Mouse (Mus musculus) hindlimb bud, embryonic 11.5 days (tissue): Measurements from ENCODE around the gene Strap.

Experiments used
- DNase-seq: peaks from one replicate; pipeline ENCODE4 v3.0.0-alpha.2; 2012; ENCODE audit warnings: low read depth, low spot score; ENCODE audit errors: extremely low spot score

The Strap gene

DNA sequence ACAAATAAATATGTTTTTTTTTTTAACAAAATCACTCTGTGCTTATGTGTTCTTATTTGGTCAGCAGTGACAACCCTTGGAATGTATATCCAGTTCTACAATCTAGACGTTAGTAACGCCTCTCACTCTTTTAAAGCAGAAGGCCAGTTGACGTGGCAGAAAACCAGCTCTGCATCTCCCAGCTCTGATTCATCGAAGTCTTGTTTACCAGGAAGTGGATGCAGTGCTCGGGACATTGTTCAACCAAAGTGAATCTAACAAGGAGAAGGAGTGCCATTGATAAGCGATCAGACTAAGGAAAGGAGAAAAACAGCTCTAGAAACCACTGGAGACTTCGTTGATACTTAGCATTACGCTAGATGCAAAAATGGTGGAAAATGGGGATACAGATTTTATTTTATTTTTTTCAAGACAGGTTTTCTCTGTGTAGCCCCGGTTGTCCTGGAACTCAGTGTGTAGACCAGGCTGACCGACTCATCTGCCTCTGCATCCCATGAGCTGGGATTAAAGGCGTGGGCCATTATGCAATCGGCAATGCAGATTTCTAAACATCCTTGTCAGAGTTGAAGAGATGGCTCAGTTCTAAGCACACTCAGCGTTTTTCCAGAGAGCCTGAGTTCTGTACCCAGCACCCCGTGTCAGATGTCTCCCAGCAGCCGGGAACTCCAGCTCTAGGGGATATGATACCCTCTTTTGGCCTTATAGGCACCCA, 12.5 kb upstream of the Strap start:
- DNase-seq, result no peak

GRCm38 (mm10) chr6:137723898-137724297, 11.0 kb upstream of the Strap start:
- peak; percentile 60 for DNase-seq

- no peak for DNase-seq
Observed at GRCm38 (mm10) chr6:137734460-137734845, 425 bp upstream of the Strap start.

- DNase-seq, result no peak
Observed at GRCm38 (mm10) chr6:137735671-137736238, 877 bp downstream of the Strap start.

- no peak for DNase-seq
Observed at GRCm38 (mm10) chr6:137740972-137741371, 6.1 kb downstream of the Strap start.

GRCm38 (mm10) chr6:137744700-137745099, 9.8 kb downstream of the Strap start:
- DNase-seq, result no peak

GRCm38 (mm10) chr6:137747174-137747928, 12.5 kb downstream of the Strap start:
- no peak for DNase-seq

DNA sequence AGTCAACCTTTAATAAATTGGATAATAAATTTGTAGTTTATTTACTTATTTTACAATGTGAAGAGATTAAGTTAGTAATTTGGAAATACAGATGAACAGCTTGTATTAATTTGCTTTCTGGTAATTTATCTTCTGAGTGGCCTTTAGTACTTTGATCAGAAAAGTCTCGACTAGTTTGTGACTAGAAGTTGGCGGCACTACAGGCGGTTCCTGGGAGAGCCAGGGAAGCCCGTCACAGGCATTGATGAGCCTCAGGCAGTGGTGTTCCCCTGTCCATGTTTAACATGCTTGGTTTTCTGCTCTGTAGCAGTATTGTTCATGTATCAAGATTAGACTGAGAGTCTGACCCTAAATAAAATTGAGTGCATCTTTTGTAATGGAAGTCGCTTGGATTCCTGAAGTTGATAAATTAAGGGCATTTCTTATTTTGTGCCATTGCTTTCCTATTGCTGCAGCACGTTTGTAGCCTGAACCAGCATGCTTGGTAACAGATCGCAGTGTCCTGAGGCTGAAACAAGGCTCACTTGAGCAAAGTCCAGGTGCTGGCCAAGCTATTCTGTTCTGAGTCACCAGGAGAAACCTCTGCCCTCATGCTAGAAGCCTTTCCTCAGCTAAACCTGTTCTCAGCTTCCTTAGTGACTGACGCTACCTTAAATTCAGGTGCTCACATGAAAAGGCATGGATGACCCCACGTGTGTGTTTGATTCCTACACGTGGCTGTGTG, 16.8 kb downstream of the Strap start:
- no peak for DNase-seq

DNA sequence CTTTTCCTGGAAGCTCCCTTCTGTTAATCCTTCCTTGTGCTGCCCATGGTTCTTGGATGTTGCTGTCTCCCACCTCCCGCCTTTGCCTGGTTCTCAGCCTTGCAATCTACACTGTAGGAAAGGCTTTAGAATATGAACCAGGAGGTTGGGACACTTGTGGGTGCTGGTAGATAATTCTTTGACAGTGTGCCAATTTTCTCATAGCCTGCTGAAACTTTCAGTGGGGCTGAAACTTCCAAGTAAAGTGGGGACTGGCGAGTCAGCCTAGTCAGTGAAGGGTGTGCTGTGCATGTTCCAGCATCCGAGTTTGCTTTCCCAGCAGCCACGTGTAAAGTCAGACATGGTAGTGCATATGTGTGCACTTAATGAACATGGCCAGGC, 17.4 kb downstream of the Strap start:
- no peak for DNase-seq

- DNase-seq, result peak; percentile 69
Observed at GRCm38 (mm10) chr6:137754056-137754856, 19.4 kb downstream of the Strap start, which contains the start of gene Dera. Gene Dera, plus strand, starts transcription at chr6:137754546.

DNA sequence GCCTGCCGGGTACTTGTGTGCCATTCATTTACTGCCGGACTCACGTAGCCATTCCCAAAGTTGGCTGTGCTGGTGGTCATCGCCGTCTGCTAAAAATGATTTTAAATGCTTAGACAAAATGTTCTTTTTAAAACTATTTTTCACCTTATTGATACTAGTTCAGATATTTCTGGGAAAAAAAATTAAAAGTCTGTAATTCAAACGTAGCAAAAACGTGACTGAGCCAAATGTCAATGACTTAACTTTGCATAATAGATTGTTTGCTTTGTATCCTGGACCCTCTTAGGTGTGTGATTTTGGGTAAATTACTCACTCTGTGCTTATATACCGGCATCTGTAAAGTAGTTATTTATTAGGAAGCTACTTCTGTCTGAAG, 20.0 kb downstream of the Strap start:
- DNase-seq, result no peak

- no peak for DNase-seq
Observed at GRCm38 (mm10) chr6:137756310-137756709, 21.4 kb downstream of the Strap start.

- DNase-seq, result no peak
Observed at GRCm38 (mm10) chr6:137757891-137758290, 23.0 kb downstream of the Strap start.

DNA sequence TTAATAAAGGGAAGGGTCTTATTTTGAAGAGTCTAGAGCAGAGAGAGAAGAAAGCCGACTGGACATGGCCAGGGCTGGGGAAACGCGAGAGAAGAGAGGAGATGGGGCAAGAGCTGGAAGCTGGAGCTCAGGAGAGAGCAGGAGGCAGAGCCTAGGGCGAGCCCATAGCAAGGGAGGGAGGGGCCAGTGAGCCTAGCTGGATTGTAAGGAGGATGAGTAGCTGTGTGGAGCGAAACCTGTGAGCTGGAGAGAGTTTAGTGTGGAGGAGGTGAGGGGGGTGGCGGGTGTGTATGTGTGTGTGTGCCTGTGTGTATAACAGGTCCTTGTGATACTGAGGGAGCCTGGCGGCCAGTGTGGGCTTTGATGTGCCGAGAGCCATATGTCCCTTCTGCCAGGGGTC, 24.8 kb downstream of the Strap start:
- no peak for DNase-seq

GRCm38 (mm10) chr6:137760966-137761365, 26.1 kb downstream of the Strap start:
- DNase-seq, result no peak

DNA sequence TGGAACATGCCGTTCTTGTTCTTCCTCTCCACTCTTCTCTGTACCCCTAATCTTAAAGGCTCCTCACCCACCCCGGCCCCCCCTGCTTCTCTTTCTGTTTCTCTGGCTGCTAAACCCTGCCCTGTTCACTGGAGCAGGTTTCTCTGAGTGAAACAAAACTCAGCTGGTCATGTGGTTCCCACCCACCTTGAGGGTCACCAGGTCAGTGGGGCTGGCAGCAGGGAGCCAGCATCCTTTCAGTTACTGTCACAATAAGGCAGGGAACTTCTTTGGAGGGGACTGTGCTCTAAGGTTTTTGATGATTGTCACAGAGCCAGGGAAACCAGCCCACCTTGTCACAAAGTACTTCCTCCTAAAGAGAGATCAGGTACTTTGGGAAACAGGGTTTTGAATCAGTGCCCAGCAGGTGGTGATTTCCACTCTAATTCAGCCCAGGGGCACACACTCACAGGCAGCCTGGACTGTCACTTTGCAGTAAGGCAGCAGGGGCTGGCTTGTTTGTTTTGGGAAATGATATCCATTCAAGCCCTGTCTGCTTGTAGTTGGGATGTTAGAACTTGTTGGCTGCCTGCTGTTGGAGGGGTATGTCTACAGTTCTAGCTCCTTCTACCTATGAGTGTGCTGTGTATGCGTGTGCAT, 29.8 kb downstream of the Strap start:
- no peak for DNase-seq

DNA sequence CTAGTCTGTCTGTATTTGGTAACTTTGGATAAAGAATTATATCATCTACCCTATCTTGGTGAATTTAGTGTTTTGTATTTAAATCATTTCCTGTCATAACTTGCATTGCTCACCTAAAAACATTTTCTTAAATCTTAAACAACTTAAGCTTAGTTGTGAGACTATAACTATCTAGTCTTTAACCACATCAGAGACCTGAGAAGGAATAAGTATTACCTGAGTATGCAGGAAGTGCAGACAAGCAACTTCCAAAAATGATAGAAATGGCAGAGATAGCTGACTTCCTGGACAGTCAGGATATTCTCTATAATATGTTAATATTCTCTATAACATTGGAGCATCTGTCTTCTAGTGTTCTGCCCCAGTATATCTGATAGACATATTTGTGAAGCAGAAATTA, 31.3 kb downstream of the Strap start:
- no peak for DNase-seq

- DNase-seq, result no peak
Observed at GRCm38 (mm10) chr6:137771621-137772250, 36.9 kb downstream of the Strap start.

GRCm38 (mm10) chr6:137772918-137773636, 38.2 kb downstream of the Strap start:
- DNase-seq, result no peak
